Mouse (Mus musculus): ENCODE data around the gene Adarb1.

The Adarb1 gene

GRCm38 (mm10) chr10:77435343-77435742 lies 17.3 kb upstream of the Adarb1 start:
- no peak for DNase-seq (ENCODE audit: low spot score)

GRCm38 (mm10) chr10:77434457-77435151 lies 16.5 kb upstream of the Adarb1 start:
- no peak for DNase-seq (ENCODE audit: low spot score)

DNA sequence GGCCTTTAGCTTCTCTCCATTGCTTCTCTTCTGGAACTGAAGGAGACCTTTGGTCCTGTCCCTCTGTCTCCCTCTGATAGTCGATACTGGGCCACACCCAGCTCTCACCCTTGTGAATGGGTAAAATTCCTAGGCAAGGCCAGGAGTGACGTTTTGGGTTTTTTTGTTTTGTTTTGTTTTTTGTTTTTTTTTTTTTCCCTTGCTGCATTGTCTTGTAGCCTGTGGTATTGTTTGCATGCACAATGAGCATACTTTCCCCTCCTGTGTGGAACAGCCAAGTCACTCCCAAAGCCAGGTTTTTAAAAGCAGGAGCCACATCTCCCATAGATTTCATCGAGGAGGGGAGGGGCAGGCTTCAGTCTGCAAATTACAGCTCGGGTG lies 16.0 kb upstream of the Adarb1 start:
- no peak for DNase-seq (ENCODE audit: low spot score)

GRCm38 (mm10) chr10:77430771-77431170 lies 12.7 kb upstream of the Adarb1 start:
- no peak for DNase-seq (ENCODE audit: low spot score)

DNA sequence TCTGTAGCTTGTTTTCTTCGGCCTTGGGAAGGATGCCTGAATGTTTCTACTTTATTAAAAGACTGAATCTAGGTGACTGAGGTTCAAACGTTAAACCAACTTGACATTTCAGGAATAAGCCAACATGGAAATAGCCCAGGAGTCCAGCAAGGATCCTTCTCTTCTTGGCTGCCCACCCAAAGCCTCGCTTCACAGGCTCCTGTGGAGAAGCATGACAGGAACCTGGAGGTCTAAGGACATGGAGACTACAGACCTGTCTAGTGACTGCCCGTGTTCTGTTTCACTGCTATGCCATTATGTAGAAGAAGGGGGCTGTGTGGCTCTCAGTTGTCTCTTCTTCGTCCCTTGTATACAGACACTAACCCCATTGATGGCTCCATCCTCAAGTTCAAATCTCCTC lies 11.9 kb upstream of the Adarb1 start:
- DNase-seq (ENCODE audit: low spot score) = no peak

GRCm38 (mm10) chr10:77427610-77428009 lies 9.5 kb upstream of the Adarb1 start:
- no peak for DNase-seq (ENCODE audit: low spot score)

DNA sequence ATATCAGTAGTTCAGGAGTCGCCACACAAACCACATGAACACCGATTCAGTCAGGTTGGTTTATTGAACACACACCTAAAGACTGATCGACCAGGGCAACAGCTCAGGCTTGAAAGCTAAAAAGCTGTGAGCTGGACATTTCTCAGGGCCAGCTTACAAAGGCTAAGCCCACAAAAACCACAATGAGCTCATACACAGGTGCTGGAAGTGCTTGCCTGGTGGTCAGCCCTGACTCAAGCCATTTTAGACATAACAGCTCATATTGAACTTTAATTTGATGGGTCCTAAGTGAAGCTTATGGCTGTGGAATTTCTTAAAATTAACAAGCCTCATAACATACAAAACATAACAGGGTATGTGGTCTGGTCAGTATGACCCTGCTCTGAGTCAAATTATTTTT lies 2.1 kb upstream of the Adarb1 start:
- no peak for DNase-seq (ENCODE audit: low spot score)

DNA sequence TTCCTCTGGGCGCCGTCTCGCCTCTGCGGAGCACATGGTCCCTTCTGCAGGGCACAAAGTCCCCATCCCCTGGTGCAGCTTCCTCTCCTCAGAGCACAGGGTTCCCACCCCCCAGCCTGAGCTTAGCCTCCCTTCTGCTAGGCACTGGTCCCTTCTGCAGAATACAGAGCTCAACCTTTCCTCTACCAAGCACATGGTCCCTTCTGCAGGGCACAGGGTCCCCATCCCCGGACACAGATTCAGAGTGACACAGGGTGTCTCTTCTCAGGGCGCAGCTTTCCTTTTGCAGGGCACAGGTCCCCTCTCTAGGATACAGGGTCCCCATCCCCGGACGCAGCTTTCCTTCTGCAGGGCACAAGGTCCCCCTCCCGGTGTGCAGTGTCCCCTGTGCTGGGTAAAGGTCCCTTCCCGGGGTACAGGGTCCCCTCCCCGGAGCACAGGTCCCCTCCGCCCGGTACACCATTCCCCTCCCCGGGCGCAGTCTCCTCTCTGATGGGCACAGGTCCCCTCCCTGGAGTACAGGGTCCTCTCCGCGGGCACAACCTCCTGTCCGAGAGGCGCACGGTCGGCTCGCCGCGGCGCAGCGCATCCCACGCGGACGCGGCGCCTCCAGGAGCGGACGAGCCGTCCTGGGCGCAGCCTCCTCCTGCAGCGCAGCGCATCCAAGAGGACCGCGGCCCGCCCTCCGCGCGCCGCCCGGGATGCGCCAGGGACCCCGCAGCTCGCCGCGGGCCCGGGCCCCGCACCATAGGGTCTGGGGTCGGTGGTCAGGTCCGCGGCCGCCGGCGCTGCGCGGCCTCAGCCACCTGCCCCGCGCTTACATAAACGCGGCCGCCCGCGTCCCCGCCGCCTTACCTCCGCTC lies 599 bp downstream of the Adarb1 start:
- no peak for DNase-seq (ENCODE audit: low spot score)

- DNase-seq (ENCODE audit: low spot score) = no peak
Observed at GRCm38 (mm10) chr10:77416666-77417239, 1.3 kb downstream of the Adarb1 start.

DNA sequence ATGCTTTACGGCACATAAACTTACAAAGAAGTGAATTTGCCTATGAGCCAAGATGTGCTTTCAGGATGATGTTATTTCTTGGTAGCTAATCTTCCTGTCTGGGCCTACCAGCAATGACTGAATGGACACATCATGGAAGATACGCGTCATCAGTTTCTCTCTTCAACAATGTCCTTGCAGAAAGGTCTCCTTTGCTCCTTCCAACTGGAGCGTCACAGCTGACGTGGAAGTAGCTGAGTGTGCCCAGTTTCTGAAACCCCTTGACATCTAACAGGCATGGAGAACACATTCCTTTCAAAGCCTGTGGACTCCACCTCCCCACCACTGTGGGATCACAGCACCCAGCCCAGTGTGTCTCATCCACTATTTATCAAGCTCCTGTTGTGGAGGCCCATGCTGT lies 2.2 kb downstream of the Adarb1 start:
- no peak for DNase-seq (ENCODE audit: low spot score)

- no peak for DNase-seq (ENCODE audit: low spot score)
Observed at GRCm38 (mm10) chr10:77413791-77414190, 4.3 kb downstream of the Adarb1 start.

DNA sequence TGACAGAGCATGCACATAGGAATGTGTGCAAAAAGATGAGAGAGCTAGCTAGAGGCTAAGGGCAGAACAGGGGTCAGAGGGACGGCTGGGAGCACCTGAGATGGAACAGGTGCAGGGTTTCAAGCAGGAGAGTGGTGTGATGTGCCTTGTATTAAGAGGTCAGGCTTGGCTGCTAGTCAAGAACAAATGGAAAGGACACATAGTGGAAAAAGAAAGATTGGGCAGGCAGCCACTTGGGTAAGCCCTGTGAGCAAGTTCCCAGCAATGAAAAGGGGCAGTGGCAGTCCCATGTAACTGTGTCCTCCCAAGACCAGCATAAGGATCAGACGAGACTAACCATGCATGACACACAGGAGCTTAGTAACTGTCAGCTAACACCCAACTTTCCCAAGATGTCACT lies 8.9 kb downstream of the Adarb1 start:
- DNase-seq (ENCODE audit: low spot score) = no peak

DNA sequence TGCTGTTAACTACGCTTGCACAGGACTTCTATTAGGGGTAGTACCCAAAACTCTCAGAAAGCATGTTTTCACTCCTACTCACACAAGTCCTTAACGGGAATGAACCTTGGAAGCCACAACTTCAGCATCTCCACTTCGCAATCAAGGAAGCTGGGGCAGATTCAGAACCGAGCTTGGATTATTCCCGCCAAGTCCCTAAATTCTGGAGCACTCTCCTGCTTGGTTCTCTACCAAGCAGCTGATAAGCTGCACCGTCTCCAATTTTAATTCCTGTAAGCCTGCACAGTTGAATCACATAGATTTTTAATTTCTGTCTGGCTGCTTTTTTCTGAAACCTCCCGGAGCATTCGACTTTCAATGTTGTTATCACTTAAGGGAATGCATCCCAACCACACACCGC lies 9.8 kb downstream of the Adarb1 start:
- no peak for DNase-seq (ENCODE audit: low spot score)

GRCm38 (mm10) chr10:77406486-77406885 lies 11.6 kb downstream of the Adarb1 start:
- no peak for DNase-seq (ENCODE audit: low spot score)

GRCm38 (mm10) chr10:77402463-77402862 lies 15.6 kb downstream of the Adarb1 start:
- no peak for DNase-seq (ENCODE audit: low spot score)

GRCm38 (mm10) chr10:77401039-77401438 lies 17.0 kb downstream of the Adarb1 start:
- DNase-seq (ENCODE audit: low spot score) = no peak

DNA sequence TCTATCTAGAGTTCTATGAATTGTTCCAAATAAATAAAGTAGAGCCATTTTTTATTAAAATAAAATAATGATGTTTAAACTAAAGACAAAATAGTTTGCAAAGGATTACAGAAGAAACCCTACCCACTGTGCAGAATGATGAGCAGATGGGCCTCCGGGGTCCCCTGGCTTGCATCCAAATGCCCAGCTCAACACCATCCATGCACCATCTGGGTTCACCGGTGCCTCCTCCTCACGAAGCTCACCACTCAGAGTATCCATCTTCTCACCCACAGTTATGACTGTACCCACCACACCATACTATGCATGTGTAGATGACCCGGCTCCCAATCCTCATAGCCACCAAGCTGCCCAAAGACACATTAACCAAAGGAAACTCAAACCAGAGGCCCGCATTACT lies 18.1 kb downstream of the Adarb1 start:
- DNase-seq (ENCODE audit: low spot score) = no peak

DNA sequence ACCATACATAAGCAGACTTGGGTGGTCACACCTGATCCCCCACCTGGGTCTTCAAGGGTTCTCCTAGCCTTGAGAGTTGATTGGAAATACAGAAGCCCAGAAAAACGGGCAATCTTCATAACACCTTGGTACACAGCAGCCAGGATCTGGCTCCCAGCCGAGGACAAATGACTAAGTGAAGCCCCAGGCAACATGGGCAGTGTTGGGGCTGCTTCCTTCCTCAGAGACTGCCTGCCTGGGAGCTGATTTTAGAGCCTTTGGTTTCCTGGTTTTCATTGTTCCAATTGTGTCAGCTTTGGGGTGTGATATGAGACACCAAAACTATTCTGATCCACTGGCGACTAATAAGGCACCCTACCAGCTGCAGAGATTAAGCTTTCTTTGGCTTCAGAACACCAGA lies 20.0 kb downstream of the Adarb1 start:
- no peak for DNase-seq (ENCODE audit: low spot score)

GRCm38 (mm10) chr10:77397056-77397642 lies 20.9 kb downstream of the Adarb1 start:
- no peak for DNase-seq (ENCODE audit: low spot score)

DNA sequence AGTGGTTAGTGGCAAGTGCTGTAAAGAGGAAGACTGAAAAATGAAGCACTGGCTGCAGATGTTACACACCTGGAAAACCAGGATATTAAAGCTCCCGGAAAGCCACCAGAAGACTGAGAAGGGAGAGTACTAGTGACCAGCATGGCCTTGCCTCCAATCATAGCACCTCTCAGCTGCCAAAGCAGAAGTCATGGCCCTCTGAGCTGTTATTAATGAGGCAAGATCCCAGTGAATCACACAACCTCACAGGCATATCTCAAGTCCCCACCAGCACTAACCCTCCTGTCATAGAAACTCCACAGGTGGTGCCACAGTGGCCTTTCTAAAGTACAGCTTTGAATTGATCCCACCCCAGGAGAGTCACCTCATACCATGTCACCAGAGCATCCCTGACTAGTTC lies 22.1 kb downstream of the Adarb1 start:
- DNase-seq (ENCODE audit: low spot score) = no peak

DNA sequence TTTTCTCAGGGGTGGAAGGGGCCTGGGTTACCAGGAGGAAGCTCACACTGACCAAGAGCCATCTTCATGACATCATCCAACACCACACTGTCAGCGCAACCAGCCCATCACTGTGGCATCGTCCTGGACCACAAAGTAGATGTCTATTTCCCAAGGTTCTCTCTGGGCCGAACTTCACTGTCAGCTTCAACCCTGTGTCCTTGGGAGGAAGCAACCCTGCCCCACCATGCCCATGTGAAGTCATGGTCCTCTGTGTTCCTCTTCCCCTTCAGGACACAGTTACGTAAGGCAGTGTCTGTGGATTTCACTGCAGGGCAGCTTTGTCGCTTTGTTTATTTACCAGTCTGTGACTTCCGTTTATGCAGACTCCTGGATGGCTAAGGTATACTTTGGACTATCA lies 27.0 kb downstream of the Adarb1 start:
- DNase-seq (ENCODE audit: low spot score) = no peak

DNA sequence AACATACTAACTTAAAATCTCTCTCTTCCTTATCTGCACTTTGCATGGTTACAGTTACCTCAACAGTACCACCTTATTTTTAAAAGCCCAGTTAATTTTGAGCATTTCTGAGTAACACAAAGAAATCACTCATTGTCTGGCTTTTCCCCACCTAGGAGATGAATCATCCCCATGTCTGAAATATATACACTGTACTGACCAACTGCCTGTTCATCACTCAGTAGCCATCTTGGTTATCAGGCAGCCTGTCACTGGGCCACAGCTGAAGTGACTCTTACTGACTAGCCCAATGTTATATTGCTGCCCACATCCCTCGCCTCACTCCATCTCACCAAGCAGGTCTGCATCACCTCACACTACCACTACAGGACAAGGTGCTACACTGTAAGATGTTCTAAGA lies 30.5 kb downstream of the Adarb1 start:
- DNase-seq (ENCODE audit: low spot score) = no peak

- no peak for DNase-seq (ENCODE audit: low spot score)
Observed at GRCm38 (mm10) chr10:77385731-77386130, 32.3 kb downstream of the Adarb1 start.
